Mouse (Mus musculus): ENCODE measurements around the gene Gm28308. TPM values are rescaled to one million over a fixed set of nuclear protein-coding genes. Genes with fewer than 3 reads are reported as not detected.

The Gm28308 gene
- polyA plus RNA-seq, 1 experiment from 2014 or later: not detected

GRCm38 (mm10) chr6:52227470-52228222, 14.5 kb upstream of the Gm28308 start:
- Histone ChIP-seq H3K9me3 (replicated peaks) (no peaks in the 10 kb centered on the region), H3K4me2 (no peak overlapping the region)
- WGBS (ENCODE audit: insufficient replicate concordance): 7% methylated on average over 11 of the region's 11 CpGs

DNA sequence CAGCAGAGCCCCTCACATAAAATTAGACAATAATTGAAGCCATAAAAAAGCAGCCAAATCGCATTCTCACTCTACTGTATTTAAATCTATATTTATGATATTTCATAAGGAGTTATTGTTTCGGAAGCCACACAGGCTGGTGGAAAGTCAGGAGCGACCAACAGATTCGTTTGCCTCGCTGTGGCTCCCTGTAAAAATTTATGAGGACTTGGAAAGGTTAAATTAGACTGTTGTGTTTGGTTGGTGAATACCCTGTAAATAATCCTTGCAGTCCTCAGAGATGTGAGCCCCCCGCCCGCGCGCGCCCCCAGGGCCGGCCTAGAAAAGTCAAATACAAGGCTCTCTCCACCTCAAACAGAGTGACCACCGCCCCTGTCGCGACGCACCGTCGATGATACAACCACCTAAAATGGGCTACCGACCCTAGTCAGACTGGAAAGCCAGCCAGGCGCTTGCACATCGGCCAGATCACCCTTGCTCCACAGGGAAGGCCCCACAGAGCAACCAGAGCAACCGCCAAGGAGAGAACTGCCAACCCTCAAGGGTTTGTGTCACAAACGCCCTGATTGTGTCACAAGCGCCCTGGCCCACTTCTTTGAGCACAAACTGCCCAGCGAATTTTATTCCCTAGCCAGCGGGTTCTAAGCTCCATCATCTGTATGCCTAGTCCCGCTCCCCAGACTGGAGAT, 13.6 kb upstream of the Gm28308 start:
- Histone ChIP-seq H3K4me2 (peak overlapping the region; percentile 34; the same call in 1 of the 2 replicates), H3K27ac (no peak overlapping the region), H3K9me3 (replicated peaks) (no peaks in the 10 kb centered on the region), H3K27me3 (replicated peaks) (peaks cover 97% of the 10 kb centered on the region), H3K4me1 (peaks cover 5% of the 10 kb centered on the region), H3K9ac (no peak overlapping the region), H3K36me3 (no peaks in the 10 kb centered on the region), H3K4me3 (no peak overlapping the region)
- WGBS (ENCODE audit: insufficient replicate concordance): 7% methylated on average over 26 of the region's 26 CpGs
- no peak for ATAC-seq

More at GRCm38 (mm10) chr6:52227470-52228222, 14.5 kb upstream of the Gm28308 start:
- no peak overlapping the region for H3K4me3 ChIP-seq
- no peak overlapping the region for H3K27ac ChIP-seq
- no peak for ATAC-seq
- no peaks in the 10 kb centered on the region for H3K36me3 ChIP-seq
- peaks cover 97% of the 10 kb centered on the region for H3K27me3 ChIP-seq (replicated peaks)
- H3K4me1 ChIP-seq: no peaks in the 10 kb centered on the region
- H3K9ac ChIP-seq: no peak overlapping the region

- H3K27ac ChIP-seq: no peak overlapping the region
- no peaks in the 10 kb centered on the region for H3K36me3 ChIP-seq
- 4% methylated on average over 69 of the region's 69 CpGs for WGBS (ENCODE audit: insufficient replicate concordance)
- no peak overlapping the region for H3K9ac ChIP-seq
- peaks cover 12% of the 10 kb centered on the region for H3K4me1 ChIP-seq
- no peak for ATAC-seq
- peak overlapping the region; percentile 34 for H3K4me2 ChIP-seq
- H3K27me3 ChIP-seq (replicated peaks): peaks cover 99% of the 10 kb centered on the region
- H3K9me3 ChIP-seq (replicated peaks): no peaks in the 10 kb centered on the region
- peak overlapping the region; percentile 25 for H3K4me3 ChIP-seq
Measured at GRCm38 (mm10) chr6:52225612-52226568, 12.8 kb upstream of the Gm28308 start.

DNA sequence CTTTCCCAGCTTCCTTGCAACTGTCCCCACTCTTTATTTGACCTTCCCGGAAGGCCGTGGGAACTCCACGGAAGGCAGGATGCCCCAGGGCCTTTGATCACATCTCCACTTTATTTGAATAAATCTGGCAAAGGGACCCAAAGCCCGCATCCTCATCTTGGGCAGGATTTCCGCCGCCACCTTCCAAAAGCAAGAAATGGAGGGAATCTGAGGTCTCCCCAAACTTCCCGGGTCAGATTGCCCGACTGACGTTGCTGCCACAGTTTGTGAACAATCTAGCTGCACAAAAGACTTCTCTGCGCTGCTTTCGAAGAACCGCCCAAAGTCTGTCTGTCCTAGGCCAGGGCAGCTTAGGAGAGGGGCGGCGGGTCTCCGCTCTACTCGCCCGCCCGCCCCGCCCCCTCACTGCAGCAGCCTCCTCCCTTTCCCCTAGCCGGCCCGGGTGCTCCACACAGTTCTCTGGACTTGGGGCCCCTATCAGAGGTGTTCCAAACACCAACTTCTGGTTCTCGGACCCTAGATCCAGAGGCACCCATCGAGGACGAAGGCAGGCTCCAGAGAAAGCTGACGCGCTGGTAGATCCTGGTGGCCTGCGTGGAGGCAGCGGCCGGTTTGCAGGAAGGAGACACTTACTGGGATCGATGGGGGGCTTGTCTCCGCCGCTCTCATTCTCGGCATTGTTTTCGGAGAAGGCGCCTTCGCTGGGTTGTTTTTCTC, 11.9 kb upstream of the Gm28308 start:
- no peaks in the 10 kb centered on the region for H3K36me3 ChIP-seq
- no peak for ATAC-seq
- H3K4me1 ChIP-seq: peaks cover 12% of the 10 kb centered on the region
- no peak overlapping the region for H3K27ac ChIP-seq
- no peak overlapping the region for H3K9ac ChIP-seq
- no peaks in the 10 kb centered on the region for H3K9me3 ChIP-seq (replicated peaks)
- H3K27me3 ChIP-seq (replicated peaks): peaks cover 99% of the 10 kb centered on the region
- 2% methylated on average over 36 of the region's 36 CpGs for WGBS (ENCODE audit: insufficient replicate concordance)
- H3K4me3 ChIP-seq: peak overlapping the region; percentile 25
- peak overlapping the region; percentile 34 for H3K4me2 ChIP-seq

- Histone ChIP-seq H3K27me3 (replicated peaks) (peaks cover 99% of the 10 kb centered on the region), H3K27ac (no peak overlapping the region), H3K4me3 (peak overlapping the region; percentile 25; the same call in 1 of the 2 replicates), H3K4me1 (peaks cover 12% of the 10 kb centered on the region), H3K9me3 (replicated peaks) (no peaks in the 10 kb centered on the region), H3K9ac (no peak overlapping the region), H3K36me3 (no peaks in the 10 kb centered on the region), H3K4me2 (0 out of 2 replicates have a peak overlapping the region, but pooled peaks have one; percentile 8)
- no peak for ATAC-seq
- 5% methylated on average over 24 of the region's 24 CpGs for WGBS (ENCODE audit: insufficient replicate concordance)
Measured at GRCm38 (mm10) chr6:52223939-52224760, 11.0 kb upstream of the Gm28308 start.

GRCm38 (mm10) chr6:52222729-52223128, 9.6 kb upstream of the Gm28308 start:
- H3K4me2 ChIP-seq: no peak overlapping the region

DNA sequence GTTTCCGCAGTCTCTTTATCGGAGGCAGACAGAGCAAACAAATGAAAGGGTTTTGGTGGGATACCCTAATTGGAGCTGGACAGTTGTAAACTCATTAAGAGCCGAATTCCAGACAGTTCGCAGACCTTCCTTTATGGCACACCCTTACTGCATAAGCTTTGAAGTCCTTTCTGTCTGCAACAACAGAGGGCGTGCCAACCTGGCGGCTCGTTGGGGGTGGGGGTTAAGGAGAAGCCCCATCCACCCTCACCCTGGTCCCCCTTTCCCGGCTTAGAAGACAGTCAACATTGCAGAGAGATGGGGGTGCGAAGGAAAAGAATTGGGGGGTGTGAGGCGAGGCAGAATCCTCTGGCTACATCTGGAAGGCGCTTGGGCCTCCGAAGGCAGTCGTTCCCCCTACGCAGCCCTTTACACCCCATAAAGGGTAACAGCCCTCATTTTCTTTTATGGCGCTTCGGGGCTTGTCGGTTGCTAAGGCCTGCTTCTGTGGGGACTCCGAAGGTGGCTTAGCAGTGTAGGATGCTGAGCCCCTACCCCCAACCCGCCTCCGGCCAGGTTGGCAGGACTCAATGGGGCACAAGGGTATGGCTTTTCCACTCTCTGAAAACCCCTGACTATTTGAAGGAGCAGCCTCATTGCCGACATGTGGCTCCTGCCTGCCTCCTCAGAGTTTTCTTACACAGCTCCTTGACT, 9.0 kb upstream of the Gm28308 start:
- Histone ChIP-seq H3K9me3 (replicated peaks) (no peaks in the 10 kb centered on the region), H3K27me3 (replicated peaks) (peaks cover 100% of the 10 kb centered on the region), H3K4me3 (peak overlapping the region; percentile 53), H3K4me1 (peaks cover 12% of the 10 kb centered on the region), H3K27ac (no peak overlapping the region), H3K9ac (no peak overlapping the region), H3K4me2 (peak overlapping the region; percentile 74), H3K36me3 (no peaks in the 10 kb centered on the region)
- 14% methylated on average over 21 of the region's 21 CpGs for WGBS (ENCODE audit: insufficient replicate concordance)
- no peak for ATAC-seq

More at GRCm38 (mm10) chr6:52222729-52223128, 9.6 kb upstream of the Gm28308 start:
- Histone ChIP-seq H3K27ac (no peak overlapping the region), H3K4me3 (no peak overlapping the region), H3K27me3 (replicated peaks) (peaks cover 100% of the 10 kb centered on the region), H3K9ac (no peak overlapping the region), H3K4me1 (peaks cover 12% of the 10 kb centered on the region), H3K9me3 (replicated peaks) (no peaks in the 10 kb centered on the region), H3K36me3 (no peaks in the 10 kb centered on the region)
- no peak for ATAC-seq
- 25% methylated on average over 13 of the region's 13 CpGs for WGBS (ENCODE audit: insufficient replicate concordance)

GRCm38 (mm10) chr6:52221337-52221992, 8.3 kb upstream of the Gm28308 start, which contains the start of gene Hoxa7:
Hoxa7 (minus strand) TSS chr6:52221854.
- ATAC-seq: no peak
- no peak within 1 kb of the TSS; the same call in 1 of the 2 replicates for H3K9ac ChIP-seq
- H3K36me3 ChIP-seq: no peaks in the 10 kb centered on the region
- H3K4me1 ChIP-seq: peaks cover 17% of the 10 kb centered on the region
- H3K4me3 ChIP-seq: peak within 1 kb of the TSS; percentile 53
- no peak within 1 kb of the TSS for H3K27ac ChIP-seq
- no peaks in the 10 kb centered on the region for H3K9me3 ChIP-seq (replicated peaks)
- H3K27me3 ChIP-seq (replicated peaks): peaks cover 100% of the 10 kb centered on the region
- H3K4me2 ChIP-seq: peak within 1 kb of the TSS; percentile 74
- under 1% methylated on average over 46 of the region's 46 CpGs for WGBS (ENCODE audit: insufficient replicate concordance)

DNA sequence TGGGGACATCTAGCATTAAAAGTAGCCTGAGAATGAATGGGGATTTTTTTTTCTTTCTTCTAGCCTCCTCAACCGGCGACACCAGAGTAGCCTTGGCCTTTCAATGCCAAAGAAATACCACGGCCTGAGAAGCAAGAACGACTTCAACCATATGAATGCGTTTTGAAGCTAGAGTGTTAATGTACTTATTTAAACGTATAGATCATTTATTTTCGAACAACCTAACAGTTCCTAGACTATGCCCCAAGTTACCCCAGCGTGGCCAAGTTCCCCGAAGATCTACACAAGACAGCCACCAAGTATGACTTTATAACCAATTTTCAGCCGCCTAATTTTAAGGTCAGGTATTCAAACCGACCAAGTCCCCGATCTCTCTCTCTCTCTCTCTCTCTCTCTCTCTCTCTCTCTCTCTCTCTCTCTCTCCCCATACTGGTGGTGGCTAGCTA, 7.7 kb upstream of the Gm28308 start:
- no peaks in the 10 kb centered on the region for H3K36me3 ChIP-seq
- H3K27me3 ChIP-seq (replicated peaks): peaks cover 100% of the 10 kb centered on the region
- H3K4me3 ChIP-seq: peak overlapping the region; percentile 53
- H3K27ac ChIP-seq: no peak overlapping the region
- H3K4me1 ChIP-seq: peaks cover 17% of the 10 kb centered on the region
- H3K4me2 ChIP-seq: peak overlapping the region; percentile 74
- ATAC-seq: no peak
- WGBS (ENCODE audit: insufficient replicate concordance): 9% methylated on average over 12 of the region's 12 CpGs
- no peak overlapping the region; the same call in 1 of the 2 replicates for H3K9ac ChIP-seq
- H3K9me3 ChIP-seq (replicated peaks): no peaks in the 10 kb centered on the region

Measured in liver, embryonic 12.5 days (tissue).